Mouse (Mus musculus): ENCODE measurements at regions not wholly inside any gene's neighbourhood (a gene's known extent, or its start where the extent isn't known, plus 50 kb on each side); places are given as distances from the start of the nearest gene placed in this dataset.

DNA sequence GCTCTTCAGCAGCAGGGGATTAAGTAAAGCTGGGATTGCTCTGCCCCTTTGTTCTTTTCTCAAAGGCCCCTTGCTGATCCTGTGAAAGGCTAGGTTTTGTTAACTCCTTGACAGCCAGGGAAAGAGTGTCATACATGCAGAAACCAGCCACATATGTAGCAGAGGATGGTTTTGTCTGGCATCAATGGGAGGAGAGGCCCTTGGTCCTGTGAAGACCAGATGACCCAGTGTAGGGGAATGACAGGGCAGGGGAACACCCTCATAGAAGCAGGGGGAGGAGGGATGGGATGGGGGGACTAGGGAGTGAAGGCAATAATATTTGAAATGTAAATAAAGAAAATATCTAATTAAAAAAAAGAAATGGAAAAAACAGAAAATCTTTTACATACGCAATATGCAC, 165.6 kb upstream of the Tmprss15 start:
- Histone ChIP-seq H3K4me3 (ENCODE audit: insufficient read depth, poor library complexity, severe bottlenecking) (no peak overlapping the region), H3K27me3 (ENCODE audit: control insufficient read depth, insufficient read depth, insufficient read length) (no peaks in the 10 kb centered on the region), H3K79me3 (ENCODE audit: low read depth) (no peaks in the 10 kb centered on the region), H3K36me3 (ENCODE audit: control insufficient read depth, insufficient read depth) (no peaks in the 10 kb centered on the region), H3K79me2 (ENCODE audit: control insufficient read depth, insufficient read depth) (no peaks in the 10 kb centered on the region), H3ac (ENCODE audit: control insufficient read depth, insufficient read length, low read depth) (no peak overlapping the region)
- TF ChIP-seq MYOD1 (IDR thresholded peaks at IDR 0.05; ENCODE audit: control insufficient read depth, insufficient read length, low read depth) = no peak

DNA sequence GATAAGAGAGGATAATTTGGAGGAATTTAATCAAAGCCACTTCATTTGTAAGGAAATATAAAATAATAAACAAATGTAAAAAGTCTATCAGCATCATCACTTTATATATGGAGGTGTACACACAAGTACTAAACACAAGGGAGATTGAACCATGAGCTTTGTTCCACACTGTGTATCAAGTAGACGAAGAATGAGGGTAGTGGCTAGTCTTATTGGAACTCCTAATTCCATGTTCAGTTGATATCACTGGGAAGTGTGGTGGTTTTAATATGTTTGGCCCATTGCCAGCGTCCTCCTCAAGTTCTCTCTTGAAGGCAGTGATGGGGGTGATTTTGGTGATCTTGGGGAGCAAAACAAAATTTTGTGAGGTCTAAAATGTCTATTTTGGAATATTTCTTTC, 165.2 kb upstream of the Tmprss15 start:
- TF ChIP-seq CTCF (IDR thresholded peaks at IDR 0.05; ENCODE audit: control insufficient read depth, insufficient read depth, insufficient read length) (no peak), MYOD1 (IDR thresholded peaks at IDR 0.05; ENCODE audit: control insufficient read depth, insufficient read length, low read depth) (no peak), MYOG (IDR thresholded peaks at IDR 0.05; ENCODE audit: control insufficient read depth, extremely low read depth, insufficient read length) (no peak)
- Histone ChIP-seq H3K79me2 (ENCODE audit: control insufficient read depth, insufficient read depth) (no peaks in the 10 kb centered on the region), H3K36me3 (ENCODE audit: control insufficient read depth, insufficient read depth) (no peaks in the 10 kb centered on the region), H3ac (ENCODE audit: control insufficient read depth, insufficient read length, low read depth) (no peak overlapping the region), H3K4me3 (ENCODE audit: insufficient read depth, poor library complexity, severe bottlenecking) (no peak overlapping the region), H3K27me3 (ENCODE audit: control insufficient read depth, insufficient read depth, insufficient read length) (no peaks in the 10 kb centered on the region), H3K79me3 (ENCODE audit: low read depth) (no peaks in the 10 kb centered on the region)

- TF ChIP-seq MYOD1 (IDR thresholded peaks at IDR 0.05; ENCODE audit: control insufficient read depth, insufficient read length, low read depth) (no peak), CTCF (IDR thresholded peaks at IDR 0.05; ENCODE audit: control insufficient read depth, insufficient read depth, insufficient read length) (no peak), MAX (IDR thresholded peaks at IDR 0.05) (no peak), FOSL1 (IDR thresholded peaks at IDR 0.05; ENCODE audit: insufficient read depth, low read length, poor library complexity, severe bottlenecking) (no peak), CEBPB (IDR thresholded peaks at IDR 0.05; ENCODE audit: low read depth) (no peak), USF1 (IDR thresholded peaks at IDR 0.05; ENCODE audit: low read depth) (no peak), MYOG (IDR thresholded peaks at IDR 0.05; ENCODE audit: control insufficient read depth, extremely low read depth, insufficient read length) (no peak)
- Histone ChIP-seq H3K79me2 (ENCODE audit: control insufficient read depth, insufficient read depth) (no peaks in the 10 kb centered on the region), H3K4me3 (ENCODE audit: insufficient read depth, poor library complexity, severe bottlenecking) (no peak overlapping the region), H3ac (ENCODE audit: control insufficient read depth, insufficient read length, low read depth) (no peak overlapping the region), H3K27me3 (ENCODE audit: control insufficient read depth, insufficient read depth, insufficient read length) (no peaks in the 10 kb centered on the region), H3K79me3 (ENCODE audit: low read depth) (no peaks in the 10 kb centered on the region), H3K36me3 (ENCODE audit: control insufficient read depth, insufficient read depth) (no peaks in the 10 kb centered on the region)
These were observed 150.1 kb upstream of the Tmprss15 start for GRCm38 (mm10) chr16:79240857-79241491.

DNA sequence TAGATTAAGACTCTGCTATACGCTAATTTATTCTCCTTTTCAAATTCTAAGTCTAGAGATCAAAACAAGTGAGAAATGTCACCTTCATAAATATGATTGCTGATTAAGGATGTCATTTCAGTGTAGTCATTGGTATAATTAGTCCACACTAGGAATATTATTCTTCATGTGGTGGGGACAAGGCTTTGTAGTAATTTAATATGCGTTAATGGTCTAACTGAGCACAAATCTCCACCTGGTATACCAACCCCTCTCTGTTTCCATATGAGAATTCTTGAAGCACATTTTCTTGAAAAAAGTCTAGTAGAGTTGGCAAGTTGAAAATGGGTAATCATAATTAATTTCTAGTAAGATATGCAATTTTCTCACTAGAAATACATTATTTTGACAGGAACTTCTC, 149.3 kb upstream of the Tmprss15 start:
- Histone ChIP-seq H3K79me2 (ENCODE audit: control insufficient read depth, insufficient read depth) (no peaks in the 10 kb centered on the region), H3K79me3 (ENCODE audit: low read depth) (no peaks in the 10 kb centered on the region), H3K27me3 (ENCODE audit: control insufficient read depth, insufficient read depth, insufficient read length) (no peaks in the 10 kb centered on the region), H3K36me3 (ENCODE audit: control insufficient read depth, insufficient read depth) (no peaks in the 10 kb centered on the region), H3K4me3 (ENCODE audit: insufficient read depth, poor library complexity, severe bottlenecking) (no peak overlapping the region), H3ac (ENCODE audit: control insufficient read depth, insufficient read length, low read depth) (no peak overlapping the region)
- TF ChIP-seq MYOD1 (IDR thresholded peaks at IDR 0.05; ENCODE audit: control insufficient read depth, insufficient read length, low read depth) = no peak
- TF ChIP-seq USF1 (IDR thresholded peaks at IDR 0.05; ENCODE audit: low read depth) = no peak
- TF ChIP-seq CEBPB (IDR thresholded peaks at IDR 0.05; ENCODE audit: low read depth) = no peak
- TF ChIP-seq MYOG (IDR thresholded peaks at IDR 0.05; ENCODE audit: control insufficient read depth, extremely low read depth, insufficient read length) = no peak
- no peak for TF ChIP-seq CTCF (IDR thresholded peaks at IDR 0.05; ENCODE audit: control insufficient read depth, insufficient read depth, insufficient read length)
- no peak for TF ChIP-seq MAX (IDR thresholded peaks at IDR 0.05)
- no peak for TF ChIP-seq FOSL1 (IDR thresholded peaks at IDR 0.05; ENCODE audit: insufficient read depth, low read length, poor library complexity, severe bottlenecking)

DNA sequence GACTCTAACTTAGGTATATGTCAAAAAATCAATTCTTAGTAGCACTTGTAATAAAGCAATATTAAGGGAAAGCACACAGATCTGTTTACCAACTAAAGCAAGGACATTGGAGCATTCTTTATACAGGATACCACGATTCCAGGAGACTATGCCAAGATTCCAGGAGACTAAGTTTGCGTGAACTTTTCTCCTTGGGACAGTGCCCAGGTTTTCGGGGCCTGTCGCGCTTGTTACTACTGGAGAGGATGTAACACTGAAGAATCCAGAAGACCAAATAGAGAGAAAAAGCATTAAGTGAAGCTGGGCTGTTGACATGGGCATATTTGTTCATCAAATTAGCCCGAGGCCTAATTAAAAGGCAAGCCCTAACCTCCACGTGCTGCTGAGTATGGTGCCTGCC, 100.3 kb upstream of the Tmprss15 start:
- no peaks in the 10 kb centered on the region for H3K79me2 ChIP-seq (ENCODE audit: control insufficient read depth, insufficient read depth)
- H3K79me3 ChIP-seq (ENCODE audit: low read depth) = no peaks in the 10 kb centered on the region
- no peak overlapping the region for H3K4me3 ChIP-seq (ENCODE audit: insufficient read depth, poor library complexity, severe bottlenecking)
- H3K27me3 ChIP-seq (ENCODE audit: control insufficient read depth, insufficient read depth, insufficient read length) = no peaks in the 10 kb centered on the region
- no peak overlapping the region for H3ac ChIP-seq (ENCODE audit: control insufficient read depth, insufficient read length, low read depth)
- no peaks in the 10 kb centered on the region for H3K36me3 ChIP-seq (ENCODE audit: control insufficient read depth, insufficient read depth)
- TF ChIP-seq MAX (IDR thresholded peaks at IDR 0.05) (no peak), MYOG (IDR thresholded peaks at IDR 0.05; ENCODE audit: control insufficient read depth, extremely low read depth, insufficient read length) (no peak), MYOD1 (IDR thresholded peaks at IDR 0.05; ENCODE audit: control insufficient read depth, insufficient read length, low read depth) (no peak), CEBPB (IDR thresholded peaks at IDR 0.05; ENCODE audit: low read depth) (no peak), CTCF (IDR thresholded peaks at IDR 0.05; ENCODE audit: control insufficient read depth, insufficient read depth, insufficient read length) (no peak), FOSL1 (IDR thresholded peaks at IDR 0.05; ENCODE audit: insufficient read depth, low read length, poor library complexity, severe bottlenecking) (no peak), USF1 (IDR thresholded peaks at IDR 0.05; ENCODE audit: low read depth) (no peak)

DNA sequence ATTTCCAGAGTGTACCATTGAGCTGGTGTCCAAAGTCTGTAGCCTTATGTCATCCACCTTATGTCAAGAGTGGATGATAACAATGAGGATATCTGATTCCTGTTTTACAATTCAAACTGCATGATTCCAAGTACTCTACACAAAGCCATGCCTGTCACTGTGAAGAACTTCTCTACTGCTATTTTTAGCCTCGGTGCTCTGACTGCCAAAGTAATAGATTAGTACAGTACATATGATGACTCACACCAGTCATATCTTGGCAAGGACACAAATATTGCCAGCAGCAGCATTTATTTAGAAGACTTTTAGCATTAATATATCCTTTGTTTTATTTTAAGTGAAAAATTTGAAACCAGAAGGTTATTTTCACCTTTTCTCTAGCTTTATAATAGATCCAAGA, 95.6 kb upstream of the Tmprss15 start:
- no peak overlapping the region for H3ac ChIP-seq (ENCODE audit: control insufficient read depth, insufficient read length, low read depth)
- H3K27me3 ChIP-seq (ENCODE audit: control insufficient read depth, insufficient read depth, insufficient read length) = no peaks in the 10 kb centered on the region
- no peak for TF ChIP-seq CEBPB (IDR thresholded peaks at IDR 0.05; ENCODE audit: low read depth)
- no peak for TF ChIP-seq MYOD1 (IDR thresholded peaks at IDR 0.05; ENCODE audit: control insufficient read depth, insufficient read length, low read depth)
- TF ChIP-seq MAX (IDR thresholded peaks at IDR 0.05) = no peak
- TF ChIP-seq FOSL1 (IDR thresholded peaks at IDR 0.05; ENCODE audit: insufficient read depth, low read length, poor library complexity, severe bottlenecking) = no peak
- no peak for TF ChIP-seq USF1 (IDR thresholded peaks at IDR 0.05; ENCODE audit: low read depth)
- no peak for TF ChIP-seq MYOG (IDR thresholded peaks at IDR 0.05; ENCODE audit: control insufficient read depth, extremely low read depth, insufficient read length)
- H3K79me3 ChIP-seq (ENCODE audit: low read depth) = no peaks in the 10 kb centered on the region
- no peak overlapping the region for H3K4me3 ChIP-seq (ENCODE audit: insufficient read depth, poor library complexity, severe bottlenecking)
- no peaks in the 10 kb centered on the region for H3K36me3 ChIP-seq (ENCODE audit: control insufficient read depth, insufficient read depth)
- no peaks in the 10 kb centered on the region for H3K79me2 ChIP-seq (ENCODE audit: control insufficient read depth, insufficient read depth)

All from C2C12 (cell line).